Comparison of ENCODE assay signal across 20 mouse cellular contexts in the genomic region with DNA sequence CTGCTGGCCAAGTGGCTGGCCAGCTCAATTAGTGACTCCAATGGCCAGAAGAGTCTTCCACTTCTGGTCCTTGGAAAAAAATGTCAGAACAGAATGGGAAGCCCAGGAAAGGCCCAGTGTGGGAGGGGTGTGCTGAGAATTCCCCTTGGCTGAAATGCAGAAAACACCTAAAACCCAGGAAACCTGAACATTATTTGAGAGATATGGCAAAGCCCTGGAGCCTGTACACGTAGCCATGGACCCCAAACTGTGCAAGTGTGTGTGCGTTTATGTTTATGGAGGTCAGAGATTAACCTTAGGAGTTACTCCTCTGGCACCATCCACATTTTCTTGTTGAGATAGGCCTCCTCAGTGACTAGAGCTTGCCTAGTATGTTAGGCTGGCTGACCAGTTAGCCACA. TPM values are rescaled to one million over a fixed set of nuclear protein-coding genes. Genes with fewer than 3 reads are reported as not detected.
"Had no signal": no experiment of that assay in that cellular context is flagged by ENCODE, and none has a peak within 500 bp of the region (broad histone marks: within the 10 kb centered on the region; RNA-seq: fewer than 3 reads in every experiment).

No protein-coding gene starts in this region.

RNA-seq across cellular contexts. Expression of gene Smok2a, which starts 22.2 kb away (rescaled TPM):
- polyA plus RNA-seq: cerebellum, adult 2 months; cortical plate, adult 2 months; embryonic facial prominence, embryonic 10.5 days; embryonic facial prominence, embryonic 11.5 days; embryonic facial prominence, embryonic 12.5 days; embryonic facial prominence, embryonic 13.5 days; embryonic facial prominence, embryonic 14.5 days; embryonic facial prominence, embryonic 15.5 days; erythroblast, embryonic 14.5 days; forebrain, embryonic 10.5 days; forebrain, embryonic 11.5 days; forebrain, embryonic 12.5 days; forebrain, embryonic 13.5 days; forebrain, embryonic 14.5 days; forebrain, embryonic 15.5 days; forebrain, embryonic 16.5 days; forebrain, postnatal 0 days; frontal cortex, adult 2 months; gonadal fat pad, adult 2 months; heart, adult 2 months had no signal

RNA-seq across cellular contexts. Expression of gene Smok2b, which starts 31.2 kb away (rescaled TPM):
- polyA plus RNA-seq: cerebellum, adult 2 months; cortical plate, adult 2 months; embryonic facial prominence, embryonic 10.5 days; embryonic facial prominence, embryonic 11.5 days; embryonic facial prominence, embryonic 12.5 days; embryonic facial prominence, embryonic 13.5 days; embryonic facial prominence, embryonic 14.5 days; embryonic facial prominence, embryonic 15.5 days; erythroblast, embryonic 14.5 days; forebrain, embryonic 10.5 days; forebrain, embryonic 11.5 days; forebrain, embryonic 12.5 days; forebrain, embryonic 13.5 days; forebrain, embryonic 14.5 days; forebrain, embryonic 15.5 days; forebrain, embryonic 16.5 days; forebrain, postnatal 0 days; frontal cortex, adult 2 months; gonadal fat pad, adult 2 months; heart, adult 2 months had no signal
